Mouse (Mus musculus) small intestine, adult 2 months (tissue): ENCODE results near the gene Gjd3.

Source experiments
- CTCF ChIP-seq: fragments of 200-500 bp; IDR thresholded peaks from 2 replicates; pipeline ENCODE4 v1.5.1; 2012; ENCODE audit warnings: low read depth, mild to moderate bottlenecking, control low read depth, inconsistent platforms, low read length, moderate library complexity, mixed read lengths; ENCODE audit not compliant: insufficient replicate concordance, insufficient read length; ENCODE audit errors: extremely low read depth
- POLR2A ChIP-seq: fragments of 200-500 bp; IDR thresholded peaks from 2 replicates; pipeline ENCODE4 v1.6.1; 2012; ENCODE audit warnings: low read depth, mild to moderate bottlenecking, control low read depth, inconsistent platforms, low read length, moderate library complexity

- TF ChIP-seq CTCF (no peak), POLR2A (no peak)
These were observed 27.9 kb upstream of the Gjd3 start for GRCm38 (mm10) chr11:99010706-99011105.
